Mouse (Mus musculus) hindbrain, embryonic 10.5 days (tissue): ENCODE measurements around the gene Msantd2. TPM values are rescaled to one million over a fixed set of nuclear protein-coding genes. Genes with fewer than 3 reads are reported as not detected.

Experiments used
- DNase-seq: peaks from one replicate; pipeline ENCODE4 v3.0.0-alpha.2; 2017; ENCODE audit warnings: low spot score
- H3K27ac ChIP-seq: fragments of 300-500 bp; sonication (generic); 2 replicates; pipeline ENCODE4 v1.5.1; 2016; ENCODE audit warnings: mild to moderate bottlenecking, moderate library complexity
- H3K27me3 ChIP-seq: fragments of 300-500 bp; sonication (generic); 2 replicates; pipeline ENCODE4 v1.6.1; 2016; ENCODE audit warnings: mild to moderate bottlenecking; ENCODE audit not compliant: poor library complexity, insufficient read depth, severe bottlenecking
- H3K36me3 ChIP-seq: fragments of 300-500 bp; sonication (generic); 2 replicates; pipeline ENCODE4 v1.6.1; 2016; ENCODE audit warnings: mild to moderate bottlenecking, moderate library complexity
- H3K4me1 ChIP-seq: fragments of 300-500 bp; sonication (generic); replicated peaks from 2 replicates; pipeline ENCODE4 v1.6.1; 2016; ENCODE audit warnings: mild to moderate bottlenecking
- H3K4me3 ChIP-seq: fragments of 300-500 bp; sonication (generic); 2 replicates; pipeline ENCODE4 v1.5.1; 2016; ENCODE audit warnings: mild to moderate bottlenecking, moderate library complexity
- H3K9me3 ChIP-seq: fragments of 300-500 bp; sonication (generic); 2 replicates; pipeline ENCODE4 v1.6.1; 2016; ENCODE audit warnings: mild to moderate bottlenecking, moderate library complexity
- WGBS: fragments of 180-500 bp; shearing (Covaris S2); methylation state at CpG from one replicate; pipeline ENCODE4 v1.1.7; 2016; 5-methylcytosine and 5-hydroxymethylcytosine counted together
- polyA plus RNA-seq: library from polyadenylated mRNA; unstranded; fragments of >200 nt; fragmentation: Nextera tagmentation; extraction: Ambion mirVana; gene quantifications from 2 replicates; pipeline ENCODE4 v1.2.1, GENCODE M21; 2016

Gene Msantd2
- polyA plus RNA-seq, 1 experiment from 2014 or later: 40.0 TPM

DNA sequence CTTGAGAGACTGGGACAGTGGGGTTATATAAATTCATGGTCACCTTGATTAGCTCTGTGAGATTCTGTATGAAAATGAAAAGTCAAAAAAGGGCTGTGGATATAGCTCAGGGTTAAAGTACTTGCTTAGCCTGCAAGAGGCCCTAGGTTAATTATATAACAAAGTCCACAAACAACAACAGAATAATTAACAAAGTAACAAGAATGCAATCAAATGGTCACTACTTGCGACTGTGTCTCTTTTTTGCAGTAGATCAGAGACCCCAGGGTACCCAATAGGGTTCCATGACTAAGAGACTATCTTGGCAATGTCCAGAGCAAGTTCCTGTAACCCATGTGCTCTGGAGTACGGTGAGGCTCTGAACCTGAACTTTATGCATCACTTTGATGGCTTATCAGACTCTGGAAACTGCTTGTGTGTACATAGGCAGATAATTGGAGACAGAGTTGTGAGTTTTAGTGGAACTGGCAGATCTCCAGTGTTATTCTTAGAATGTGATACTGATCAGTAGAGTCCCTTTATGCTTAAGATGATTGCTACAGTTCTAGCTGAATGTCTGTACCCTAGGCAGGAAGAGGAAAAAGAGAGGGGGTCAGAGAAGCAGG lies 80.2 kb downstream of the Msantd2 start:
- H3K9me3 ChIP-seq: no peaks in the 10 kb centered on the region
- no peak overlapping the region for H3K4me3 ChIP-seq
- H3K27me3 ChIP-seq: peaks cover 4% of the 10 kb centered on the region; the same call in 1 of the 2 replicates
- H3K27ac ChIP-seq: no peak overlapping the region
- peaks cover 13% of the 10 kb centered on the region for H3K4me1 ChIP-seq
- H3K36me3 ChIP-seq: no peaks in the 10 kb centered on the region
- DNase-seq: no peak
- whole genome bisulfite sequencing: 80% methylated on average over 2 of the region's 2 CpGs

DNA sequence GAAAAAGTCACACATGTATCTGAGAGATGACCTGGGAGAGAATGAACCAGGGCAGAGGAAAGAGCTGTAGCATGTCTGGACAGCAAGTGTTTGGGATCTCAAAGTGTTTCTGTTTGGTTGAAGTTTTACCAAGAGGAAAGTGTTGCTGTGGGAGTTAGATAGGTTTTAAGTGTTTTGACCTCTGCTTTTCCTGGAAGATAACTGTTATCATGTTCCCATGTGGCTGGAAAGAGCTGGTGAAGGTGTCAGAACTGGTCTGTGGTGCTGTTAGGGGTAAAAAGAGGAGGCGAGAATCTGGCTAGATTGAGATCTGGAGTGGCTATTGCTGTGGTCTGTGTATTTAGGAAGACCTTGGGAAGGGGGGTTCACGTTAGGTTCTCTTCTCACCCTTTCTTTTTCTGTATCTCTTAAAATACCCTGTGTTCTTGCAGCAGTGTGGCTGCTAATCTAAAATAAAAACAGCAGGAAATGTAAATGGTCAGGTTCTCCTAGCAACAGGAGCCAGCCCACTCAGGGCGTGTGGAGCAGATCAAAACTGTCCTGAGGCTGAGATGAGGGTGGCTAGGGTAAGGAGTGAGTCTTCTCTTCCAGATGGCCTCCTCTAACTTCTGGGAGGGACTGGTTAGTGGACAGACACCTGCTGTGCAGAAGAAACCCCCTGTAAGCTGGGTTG lies 83.2 kb downstream of the Msantd2 start:
- Histone ChIP-seq H3K27ac (no peak overlapping the region), H3K4me3 (no peak overlapping the region), H3K27me3 (0 out of 2 replicates have a peak, but pooled peaks cover 8% of the 10 kb centered on the region), H3K4me1 (peaks cover 21% of the 10 kb centered on the region), H3K36me3 (no peaks in the 10 kb centered on the region), H3K9me3 (no peaks in the 10 kb centered on the region)
- 72% methylated on average over 3 of the region's 3 CpGs for WGBS
- no peak for DNase-seq

Other genes starting within 250 kb of the Msantd2 start
- gene Slc37a2, start 233.6 kb upstream of the Msantd2 start, polyA plus RNA-seq: 2.0 and 2.4 TPM in 2 replicates
- gene Ccdc15, start 140.9 kb upstream of the Msantd2 start, polyA plus RNA-seq: 7.9 and 11.4 TPM in 2 replicates
- gene Hepacam, start 122.0 kb upstream of the Msantd2 start, polyA plus RNA-seq: 0.51 TPM in 1 of 2 replicates, not detected in the other
- gene Robo4, start 87.4 kb upstream of the Msantd2 start, polyA plus RNA-seq: 6.6 and 7.7 TPM in 2 replicates
- gene Robo3, start 56.1 kb upstream of the Msantd2 start, polyA plus RNA-seq: 29.1 and 148 TPM in 2 replicates
- 31.9 and 34.1 TPM in 2 replicates for gene Esam, start 38.8 kb downstream of the Msantd2 start, polyA plus RNA-seq
- 0.60 and 0.78 TPM in 2 replicates for gene Vsig2, start 49.9 kb downstream of the Msantd2 start, polyA plus RNA-seq
- gene Nrgn, start 63.6 kb downstream of the Msantd2 start, polyA plus RNA-seq: 1.2 and 2.6 TPM in 2 replicates
- 6.0 and 8.2 TPM in 2 replicates for gene Siae, start 66.4 kb downstream of the Msantd2 start, polyA plus RNA-seq
- gene Spa17, start 124.4 kb downstream of the Msantd2 start, polyA plus RNA-seq: 12.1 and 22.2 TPM in 2 replicates
- gene Tbrg1, start 168.0 kb downstream of the Msantd2 start, polyA plus RNA-seq: 132 and 144 TPM in 2 replicates
- 0.07 and 0.17 TPM in 2 replicates for gene Panx3, start 179.9 kb downstream of the Msantd2 start, polyA plus RNA-seq
- not detected in 2 replicates for gene Olfr160, start 226.9 kb downstream of the Msantd2 start, polyA plus RNA-seq